Mouse (Mus musculus) neural tube, embryonic 14.5 days (tissue): Measurements from ENCODE around the gene Carm1. TPM values are rescaled to one million over a fixed set of nuclear protein-coding genes. Genes with fewer than 3 reads are reported as not detected.

Experiments used
- ATAC-seq: fragments of 200-750 bp; cut with Nextera tagmentation; 2 replicates; pipeline ENCODE4 v1.8.0; 2017; ENCODE audit warnings: low read depth, mild to moderate bottlenecking, moderate TSS enrichment, moderate library complexity
- H3K27ac ChIP-seq: fragments of 300-500 bp; sonication (generic); 2 replicates; pipeline ENCODE4 v1.5.1; 2014; ENCODE audit warnings: low read depth, mild to moderate bottlenecking, control low read depth, low read length, moderate library complexity, mixed read lengths
- H3K27me3 ChIP-seq: fragments of 300-500 bp; sonication (generic); 2 replicates; pipeline ENCODE4 v1.6.1; 2014; ENCODE audit warnings: low read length; ENCODE audit not compliant: control insufficient read depth, insufficient read depth
- H3K36me3 ChIP-seq: fragments of 300-500 bp; sonication (generic); 2 replicates; pipeline ENCODE4 v1.6.1; 2014; ENCODE audit warnings: low read length, mixed read lengths; ENCODE audit not compliant: control insufficient read depth, insufficient read depth
- H3K4me1 ChIP-seq: fragments of 300-500 bp; sonication (generic); 2 replicates; pipeline ENCODE4 v1.6.1; 2014; ENCODE audit warnings: low read length; ENCODE audit not compliant: control insufficient read depth, insufficient read depth
- H3K4me2 ChIP-seq: fragments of 300-500 bp; sonication (generic); 2 replicates; pipeline ENCODE4 v1.6.1; 2014; ENCODE audit warnings: mild to moderate bottlenecking, low read depth, low read length, control low read depth
- H3K4me3 ChIP-seq: fragments of 300-500 bp; sonication (generic); 2 replicates; pipeline ENCODE4 v1.5.1; 2014; ENCODE audit warnings: low read depth, low read length, control low read depth, mixed read lengths
- H3K9ac ChIP-seq: fragments of 300-500 bp; sonication (generic); replicated peaks from 2 replicates; pipeline ENCODE4 v1.6.1; 2014; ENCODE audit warnings: low read depth, mild to moderate bottlenecking, control low read depth, low read length, mixed read lengths
- H3K9me3 ChIP-seq: fragments of 300-500 bp; sonication (generic); 2 replicates; pipeline ENCODE4 v1.6.1; 2016; ENCODE audit warnings: low read length; ENCODE audit not compliant: control insufficient read depth
- WGBS: fragments of 180-500 bp; shearing (Covaris S2); extraction: QIAGEN DNeasy Blood & Tissue Kit; methylation state at CpG from one replicate; pipeline ENCODE4 v1.1.7; 2014; 5-methylcytosine and 5-hydroxymethylcytosine counted together
- polyA plus RNA-seq: library from polyadenylated mRNA; unstranded; fragments of >200 nt; fragmentation: Nextera tagmentation; extraction: Ambion mirVana; gene quantifications from 2 replicates; pipeline ENCODE4 v1.2.1, GENCODE M21; 2014

The Carm1 gene
- polyA plus RNA-seq, 1 experiment from 2014 or later: 30.1 TPM

DNA sequence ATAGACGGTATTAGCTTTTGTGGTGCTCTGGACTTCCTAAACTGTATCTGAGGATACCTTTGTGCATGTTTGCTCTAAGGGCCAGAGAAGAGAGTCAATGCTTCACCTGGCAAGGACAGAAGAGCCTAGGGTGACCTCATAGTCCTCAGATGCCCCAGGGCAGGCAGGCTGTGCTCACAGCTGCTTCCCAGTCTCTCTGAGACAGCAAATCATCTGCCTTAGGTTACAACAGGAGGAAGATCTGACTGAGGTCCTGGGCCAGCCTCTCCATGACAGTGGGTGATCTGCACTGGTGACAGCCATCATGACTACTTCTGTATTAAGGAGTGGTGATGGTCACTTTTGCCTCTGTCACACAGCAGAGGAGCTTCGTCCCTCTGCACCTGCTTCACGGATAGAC lies 12.5 kb downstream of the Carm1 start:
- no peak for ATAC-seq
- no peaks in the 10 kb centered on the region for H3K9me3 ChIP-seq
- H3K9ac ChIP-seq: no peak overlapping the region
- 0 out of 2 replicates have a peak, but pooled peaks cover 4% of the 10 kb centered on the region for H3K36me3 ChIP-seq
- H3K4me3 ChIP-seq: no peak overlapping the region
- WGBS: 97% methylated on average over 3 of the region's 3 CpGs
- H3K4me1 ChIP-seq: no peaks in the 10 kb centered on the region
- H3K27ac ChIP-seq: no peak overlapping the region
- H3K27me3 ChIP-seq: no peaks in the 10 kb centered on the region
- no peak overlapping the region for H3K4me2 ChIP-seq

- 81% methylated on average over 1 of the region's 1 CpGs for WGBS
- Histone ChIP-seq H3K27ac (no peak overlapping the region), H3K4me1 (no peaks in the 10 kb centered on the region), H3K4me2 (no peak overlapping the region), H3K36me3 (no peaks in the 10 kb centered on the region), H3K4me3 (no peak overlapping the region), H3K9me3 (no peaks in the 10 kb centered on the region), H3K9ac (no peak overlapping the region), H3K27me3 (no peaks in the 10 kb centered on the region)
- ATAC-seq: no peak
These were observed 17.7 kb downstream of the Carm1 start for GRCm38 (mm10) chr9:21564420-21564819.

DNA sequence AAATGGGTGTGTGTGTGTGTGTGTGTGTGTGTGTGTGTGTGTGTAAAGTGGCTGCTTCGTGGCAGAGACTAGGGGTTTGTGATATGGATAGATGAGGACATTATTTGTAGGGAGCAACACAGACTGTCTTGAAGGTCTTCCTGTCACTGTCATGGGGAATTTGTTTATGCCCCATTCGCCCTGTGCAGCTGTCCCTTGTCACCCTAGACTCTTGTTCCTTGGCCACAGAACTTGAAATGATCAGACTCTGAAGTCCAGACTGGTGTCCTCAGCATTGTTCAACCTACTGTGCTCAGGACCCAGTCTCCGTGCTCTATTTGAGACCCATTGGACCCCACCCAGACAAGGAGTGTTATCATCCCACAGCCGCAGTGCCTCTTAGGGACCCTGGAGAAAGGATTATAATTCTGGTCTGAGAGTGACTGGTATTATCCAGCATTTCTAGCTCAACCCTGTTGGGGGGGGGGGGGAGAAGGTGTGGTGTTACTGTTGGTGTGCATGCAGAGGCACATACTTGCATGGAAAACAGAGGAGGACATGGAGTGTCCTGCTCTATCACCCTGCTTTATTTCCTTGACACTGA lies 18.4 kb downstream of the Carm1 start:
- Histone ChIP-seq H3K9me3 (no peaks in the 10 kb centered on the region), H3K9ac (no peak overlapping the region), H3K27ac (no peak overlapping the region), H3K4me2 (no peak overlapping the region), H3K36me3 (peaks cover 3% of the 10 kb centered on the region), H3K27me3 (no peaks in the 10 kb centered on the region), H3K4me3 (no peak overlapping the region), H3K4me1 (no peaks in the 10 kb centered on the region)
- ATAC-seq: no peak
- 91% methylated on average over 4 of the region's 4 CpGs for WGBS

DNA sequence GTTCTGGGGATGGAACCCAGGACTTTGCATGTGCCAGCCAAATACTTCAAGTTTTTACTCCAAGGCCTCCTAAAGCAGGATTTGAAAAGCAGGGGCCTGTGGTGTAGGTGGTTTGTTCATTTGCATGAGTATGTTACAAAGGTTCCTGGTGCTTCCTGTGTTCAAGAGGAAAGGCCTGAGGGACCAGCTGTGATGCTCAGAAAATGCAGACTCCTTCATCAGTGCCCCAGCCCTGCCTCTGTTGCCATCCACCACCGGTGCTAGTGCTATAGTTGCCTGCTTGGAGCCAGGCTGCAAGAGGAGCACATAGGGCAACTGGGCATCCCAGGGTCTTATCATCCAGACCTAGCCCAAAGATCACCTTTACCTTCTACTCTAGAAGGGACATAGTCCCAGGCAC lies 19.8 kb downstream of the Carm1 start:
- no peak overlapping the region for H3K27ac ChIP-seq

GRCm38 (mm10) chr9:21567051-21567450 lies 20.4 kb downstream of the Carm1 start:
- no peak for ATAC-seq
- H3K9me3 ChIP-seq: no peaks in the 10 kb centered on the region
- no peaks in the 10 kb centered on the region for H3K4me1 ChIP-seq
- H3K27ac ChIP-seq: no peak overlapping the region
- H3K9ac ChIP-seq: no peak overlapping the region
- no peaks in the 10 kb centered on the region for H3K27me3 ChIP-seq
- 94% methylated on average over 2 of the region's 2 CpGs for WGBS
- H3K36me3 ChIP-seq: peaks cover 18% of the 10 kb centered on the region
- no peak overlapping the region for H3K4me2 ChIP-seq
- H3K4me3 ChIP-seq: no peak overlapping the region

More for the DNA sequence above, 19.8 kb downstream of the Carm1 start:
- Histone ChIP-seq H3K4me2 (no peak overlapping the region), H3K9me3 (no peaks in the 10 kb centered on the region), H3K27me3 (no peaks in the 10 kb centered on the region), H3K4me3 (no peak overlapping the region), H3K36me3 (peaks cover 14% of the 10 kb centered on the region), H3K9ac (no peak overlapping the region), H3K4me1 (no peaks in the 10 kb centered on the region)
- 87% methylated on average over 1 of the region's 1 CpGs for WGBS
- ATAC-seq: no peak

DNA sequence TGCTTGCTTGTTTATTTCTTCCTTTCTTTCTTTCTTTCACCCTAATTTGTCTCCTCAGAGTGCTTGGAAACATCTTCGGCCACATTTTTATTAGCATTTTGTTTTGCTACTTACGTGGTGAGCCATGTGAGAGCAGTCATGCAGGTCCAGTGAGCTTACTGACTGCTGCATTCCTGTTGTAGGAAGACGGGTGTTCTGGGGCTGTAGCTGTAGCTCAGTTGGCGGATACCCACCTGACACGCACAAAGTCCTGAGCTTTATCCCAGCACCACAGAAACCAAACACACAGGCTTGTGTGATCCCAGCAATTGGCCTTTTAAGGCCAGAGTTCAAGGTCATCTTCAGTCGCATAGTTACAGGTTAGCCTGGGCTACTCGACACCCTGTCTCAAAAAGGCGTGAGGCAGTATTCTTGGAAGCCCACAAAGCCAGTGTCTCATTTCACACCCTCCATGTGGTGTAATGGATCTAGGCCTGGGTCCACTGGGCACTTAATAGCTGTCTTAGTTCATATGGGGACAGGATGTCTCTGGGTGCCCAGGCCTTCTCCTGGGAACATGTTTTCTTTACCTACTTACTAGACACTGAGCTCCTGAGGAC lies 22.1 kb downstream of the Carm1 start:
- H3K27ac ChIP-seq: no peak overlapping the region
- no peak overlapping the region for H3K4me3 ChIP-seq
- no peak overlapping the region for H3K9ac ChIP-seq
- 86% methylated on average over 8 of the region's 8 CpGs for WGBS
- no peaks in the 10 kb centered on the region for H3K27me3 ChIP-seq
- H3K36me3 ChIP-seq: peaks cover 27% of the 10 kb centered on the region
- no peaks in the 10 kb centered on the region for H3K4me1 ChIP-seq
- no peak for ATAC-seq
- H3K9me3 ChIP-seq: no peaks in the 10 kb centered on the region
- H3K4me2 ChIP-seq: no peak overlapping the region

DNA sequence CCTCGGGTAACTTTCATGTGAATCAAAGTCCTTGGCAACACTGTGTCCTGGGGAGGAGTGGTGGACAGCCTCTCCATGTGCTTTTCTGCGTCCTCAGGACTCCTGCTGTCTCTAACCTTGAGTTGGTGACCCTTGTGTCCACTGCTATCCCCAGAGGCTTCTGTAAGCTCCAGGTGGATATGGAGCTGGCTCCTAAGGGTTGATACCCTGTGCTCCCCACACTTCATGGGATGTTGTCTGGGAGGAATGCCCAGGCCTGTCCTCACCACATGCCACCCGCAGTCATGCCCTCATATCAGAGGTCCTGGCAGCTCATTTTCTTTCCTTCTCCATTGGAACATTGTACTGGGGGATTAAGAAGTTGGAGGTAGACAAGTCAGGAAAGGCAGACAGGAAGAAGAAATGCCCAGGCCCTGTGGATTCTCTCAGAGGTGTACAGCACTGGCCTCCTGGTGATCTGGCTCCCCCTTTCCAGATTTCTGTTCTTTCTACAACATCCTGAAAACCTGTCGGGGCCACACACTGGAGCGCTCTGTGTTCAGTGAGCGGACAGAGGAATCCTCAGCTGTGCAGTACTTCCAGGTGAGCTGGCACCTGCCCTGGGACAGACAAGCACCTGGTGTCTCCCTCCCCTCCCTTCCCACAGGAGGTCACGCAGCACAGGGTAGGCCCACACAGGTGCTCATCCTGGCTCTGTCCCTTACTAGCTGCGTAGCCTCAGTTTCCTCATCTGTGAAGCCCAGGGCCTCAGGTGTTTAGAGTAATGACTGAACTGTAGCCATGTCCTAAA lies 27.5 kb downstream of the Carm1 start:
- Histone ChIP-seq H3K4me1 (no peaks in the 10 kb centered on the region), H3K36me3 (peaks cover 54% of the 10 kb centered on the region), H3K9ac (no peak overlapping the region), H3K4me2 (no peak overlapping the region), H3K27ac (no peak overlapping the region), H3K4me3 (no peak overlapping the region), H3K27me3 (no peaks in the 10 kb centered on the region), H3K9me3 (no peaks in the 10 kb centered on the region)
- 96% methylated on average over 8 of the region's 8 CpGs for WGBS
- no peak for ATAC-seq

- no peak overlapping the region for H3K4me2 ChIP-seq
- H3K27ac ChIP-seq: no peak overlapping the region
- ATAC-seq: no peak
- no peaks in the 10 kb centered on the region for H3K9me3 ChIP-seq
- H3K4me3 ChIP-seq: no peak overlapping the region
- no peak overlapping the region for H3K9ac ChIP-seq
- no peaks in the 10 kb centered on the region for H3K27me3 ChIP-seq
- no peaks in the 10 kb centered on the region for H3K4me1 ChIP-seq
- WGBS: 96% methylated on average over 10 of the region's 10 CpGs
- H3K36me3 ChIP-seq: peaks cover 54% of the 10 kb centered on the region
These were observed 28.6 kb downstream of the Carm1 start for GRCm38 (mm10) chr9:21575253-21575652.

- Histone ChIP-seq H3K27ac (no peak overlapping the region), H3K4me2 (no peak overlapping the region), H3K4me1 (no peaks in the 10 kb centered on the region), H3K9ac (no peak overlapping the region), H3K4me3 (no peak overlapping the region), H3K36me3 (peaks cover 52% of the 10 kb centered on the region), H3K27me3 (no peaks in the 10 kb centered on the region), H3K9me3 (no peaks in the 10 kb centered on the region)
- WGBS: 78% methylated on average over 1 of the region's 1 CpGs
- no peak for ATAC-seq
These were observed 29.6 kb downstream of the Carm1 start for GRCm38 (mm10) chr9:21576286-21576685.
